9 mouse cellular contexts compared by ENCODE assay signal in genomic region chr2:38710304-38711241, GRCm38 (mm10). TPM values are rescaled to one million over a fixed set of nuclear protein-coding genes. Genes with fewer than 3 reads are reported as not detected.
DNase-seq lines count a peak whose midpoint lies in the region; ATAC-seq and TF ChIP-seq lines count a peak whose summit lies in the region.
"Had no signal": no experiment of that assay in that cellular context is flagged by ENCODE, and none has a peak within 500 bp of the region (broad histone marks: within the 10 kb centered on the region; RNA-seq: fewer than 3 reads in every experiment).

No protein-coding gene starts in this region.

- peak overlapping the region; percentile 42 for H3K4me2 ChIP-seq in forebrain, embryonic 14.5 days (ENCODE audit: low read length)

- no peaks in the 10 kb centered on the region for H3K4me1 ChIP-seq in ES-Bruce4 (ENCODE audit: control insufficient read depth, insufficient read depth, low read length)
- H3K4me1 ChIP-seq in forebrain, embryonic 14.5 days (ENCODE audit: control insufficient read depth, insufficient read depth, low read length): peaks cover 7% of the 10 kb centered on the region

- ATAC-seq in forebrain, embryonic 14.5 days: peak; percentile 25; the same call in 1 of the 2 replicates
- ATAC-seq in CD4-positive, CD25-positive, alpha-beta regulatory T cell, adult 4 months: no peak

- H3K4me3 ChIP-seq in ES-Bruce4 (ENCODE audit: low read depth, low read length): peak overlapping the region; percentile 21
- peak overlapping the region; percentile 16 for H3K4me3 ChIP-seq in forebrain, embryonic 14.5 days (ENCODE audit: low read depth, low read length)

- H3K36me3 ChIP-seq in ES-Bruce4 (ENCODE audit: control insufficient read depth, insufficient read depth, low read length, poor library complexity, severe bottlenecking): no peaks in the 10 kb centered on the region
- no peaks in the 10 kb centered on the region for H3K36me3 ChIP-seq in forebrain, embryonic 14.5 days (ENCODE audit: control insufficient read depth, insufficient read depth, low read length)

- no peak overlapping the region for H3K27ac ChIP-seq in ES-Bruce4 (ENCODE audit: insufficient read depth, low read length)
- no peak overlapping the region for H3K27ac ChIP-seq in forebrain, embryonic 14.5 days (ENCODE audit: low read depth, low read length)
- H3K27ac ChIP-seq: liver, embryonic 14.5 days had no signal

- no peak for TF ChIP-seq POLR2A in ES-Bruce4 (IDR thresholded peaks at IDR 0.05; ENCODE audit: insufficient read depth, low read length)

- no peak overlapping the region for H3K9ac ChIP-seq in ES-Bruce4 (ENCODE audit: low read depth, poor library complexity, severe bottlenecking)
- peak overlapping the region; percentile 21; the same call in 1 of the 2 replicates for H3K9ac ChIP-seq in forebrain, embryonic 14.5 days (ENCODE audit: low read length)
- H3K9ac ChIP-seq: liver, embryonic 14.5 days had no signal

- no peak for TF ChIP-seq EP300 in ES-Bruce4 (IDR thresholded peaks at IDR 0.05; ENCODE audit: insufficient read depth, low read depth, low read length)

- no peaks in the 10 kb centered on the region for H3K9me3 ChIP-seq in ES-Bruce4 (replicated peaks; ENCODE audit: control insufficient read depth, insufficient read depth, low read length, poor library complexity, severe bottlenecking)
- H3K9me3 ChIP-seq in forebrain, embryonic 14.5 days (replicated peaks; ENCODE audit: control insufficient read depth, low read length): no peaks in the 10 kb centered on the region

- no peak for TF ChIP-seq CTCF in ES-Bruce4 (IDR thresholded peaks at IDR 0.05; ENCODE audit: low read depth, low read length)

- WGBS in forebrain, embryonic 14.5 days: 1% methylated on average over 75 of the region's 75 CpGs

- peak; percentile 56 for DNase-seq in adrenal gland, postnatal 14 days
- no peak for DNase-seq in adrenal gland, adult 8-10 months
- DNase-seq in forebrain, embryonic 14.5 days (ENCODE audit: low spot score): peak; percentile 45
- peak; percentile 54 for DNase-seq in kidney, adult 18-20 months
- peak; percentile 28 for DNase-seq in mesoderm, embryonic 11.5 days (ENCODE audit: low read depth, low spot score)
- no peak for DNase-seq in thymus, postnatal 0 days (ENCODE audit: low spot score)

- H3K27me3 ChIP-seq in ES-Bruce4 (ENCODE audit: control insufficient read depth, insufficient read depth, low read length, poor library complexity, severe bottlenecking): peaks cover 21% of the 10 kb centered on the region
- H3K27me3 ChIP-seq in forebrain, embryonic 14.5 days (replicated peaks; ENCODE audit: control insufficient read depth, insufficient read depth, low read length): peaks cover 84% of the 10 kb centered on the region

RNA-seq across cellular contexts. Expression of gene Nr5a1, which starts 3.8 kb away (rescaled TPM):
- total RNA-seq in adrenal gland, postnatal 14 days (2021): 372 and 416 TPM in 2 replicates
- 100 to 1,000 TPM; 272 to 809 (median 569) TPM for total RNA-seq in adrenal gland, adult 8-10 months (2022)
- not detected in 2 replicates for polyA plus RNA-seq in ES-Bruce4 (2011; ENCODE audit: insufficient read depth, insufficient read length, low read depth, missing spikeins)
- 1.3 and 1.4 TPM in 2 replicates for polyA plus RNA-seq in forebrain, embryonic 14.5 days (2014; fragmentation: Nextera tagmentation; extraction: Ambion mirVana)
- polyA plus RNA-seq in CD4-positive, CD25-positive, alpha-beta regulatory T cell, adult 4 months (2017; shearing (Covaris generic)): not detected
- 0.04 TPM in 1 of 2 replicates, not detected in the other for polyA plus RNA-seq in thymus, postnatal 0 days (2015; fragmentation: Nextera tagmentation; extraction: Ambion mirVana)
- polyA plus RNA-seq: liver, embryonic 14.5 days had no signal

Comparison
In these comparisons a context has a peak if more than half of its experiments do, and no peak if none do; other contexts are left out.
1. DNase-seq: peak in adrenal gland, postnatal 14 days (single experiment), forebrain, embryonic 14.5 days (single experiment), kidney, adult 18-20 months (single experiment) and mesoderm, embryonic 11.5 days (single experiment); none in adrenal gland, adult 8-10 months (single experiment) and thymus, postnatal 0 days (single experiment).